Mouse (Mus musculus): ENCODE measurements around the gene Shisa5. TPM values are rescaled to one million over a fixed set of nuclear protein-coding genes. Genes with fewer than 3 reads are reported as not detected.

Shisa5 gene
- total and polyA plus RNA-seq, 3 experiments, result 153 to 170 (median 166) TPM

GRCm38 (mm10) chr9:109003201-109003600, 35.2 kb upstream of the Shisa5 start (continued):
- TF ChIP-seq EP300 (IDR thresholded peaks at IDR 0.05; ENCODE audit: low read length) (no peak), MAX (IDR thresholded peaks at IDR 0.05; ENCODE audit: low read length) (no peak), SIN3A (IDR thresholded peaks at IDR 0.05; ENCODE audit: low read length) (no peak), UBTF (IDR thresholded peaks at IDR 0.05; ENCODE audit: low read depth, low read length) (no peak), GABPA (IDR thresholded peaks at IDR 0.05; ENCODE audit: insufficient replicate concordance, low read depth, low read length) (no peak), JUND (conservative IDR thresholded peaks at IDR 0.05; ENCODE audit: low read depth, low read length) (no peak), KAT2A (IDR thresholded peaks at IDR 0.05; ENCODE audit: insufficient replicate concordance, low read length) (no peak), RAD21 (IDR thresholded peaks at IDR 0.05; ENCODE audit: low read depth, low read length) (peak; percentile 99)

DNA sequence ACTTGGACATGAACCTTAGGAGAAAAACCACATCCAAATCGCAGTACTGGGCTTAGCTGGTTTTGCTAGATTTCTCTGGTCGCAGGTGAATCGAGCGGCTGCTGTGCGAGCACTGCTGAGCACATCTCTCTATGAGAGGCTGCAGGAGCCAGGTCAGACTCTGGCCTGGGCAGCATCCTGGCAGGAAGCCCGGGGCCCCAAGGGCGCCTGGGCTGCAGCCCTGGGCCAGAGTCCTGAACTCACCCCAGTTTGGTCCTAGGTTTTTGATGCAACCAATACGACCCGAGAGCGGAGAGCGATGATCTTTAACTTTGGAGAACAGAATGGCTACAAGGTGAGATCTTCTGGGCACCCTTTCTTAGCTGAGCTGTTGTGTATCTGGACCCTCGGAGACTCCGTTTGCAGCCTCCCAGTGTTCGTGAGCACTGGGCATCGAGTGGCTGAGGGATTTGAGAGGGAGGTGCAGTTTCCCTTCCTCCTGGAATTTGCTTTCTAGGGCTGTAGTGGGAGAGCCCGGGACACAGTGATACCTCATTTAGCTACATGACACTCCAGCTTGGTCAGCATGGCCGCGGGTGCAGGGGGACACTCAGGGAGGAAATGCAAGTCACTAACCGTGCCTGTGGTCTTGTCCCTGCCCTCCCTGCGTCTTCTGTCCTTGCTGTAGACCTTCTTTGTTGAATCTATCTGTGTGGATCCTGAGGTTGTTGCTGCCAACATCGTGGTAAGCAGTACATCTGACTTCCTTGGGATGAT, 31.2 kb upstream of the Shisa5 start:
- dilution Hi-C loops (cut with MboI; ENCODE audit: extremely low pct_ligation_motif_present, extremely low pct_unique_long_range_greater_than_20kb, low sequenced_read_pairs) (no loop called here), in situ Hi-C loops (cut with MboI; ENCODE audit: low pct_ligation_motif_present, low pct_unique_long_range_greater_than_20kb, low sequenced_read_pairs) (loop anchor here (5.0 kb wide), 1 partner anchor 40 kb away; no protein-coding TSS in a partner anchor)
- no peaks in the 10 kb centered on the region for H3K79me2 ChIP-seq (replicated peaks; ENCODE audit: control insufficient read depth, extremely low read depth, insufficient read depth, poor library complexity, severe bottlenecking)
- H3K36me3 ChIP-seq (replicated peaks in 1 of 2; ENCODE audit: control insufficient read depth in 1 of 2, insufficient read depth in 1 of 2, low read length in 1 of 2), result peaks cover 0 to 67% of the 10 kb centered on the region in 2 experiments
- DNase-seq (ENCODE audit: extremely low read depth), result no peak
- no peaks in the 10 kb centered on the region for H3K27me3 ChIP-seq (replicated peaks)
- TF ChIP-seq ZNF384 (IDR thresholded peaks at IDR 0.05; ENCODE audit: low read depth, low read length), result no peak
- TF ChIP-seq ZC3H11A (IDR thresholded peaks at IDR 0.05; ENCODE audit: low read depth, low read length), result no peak
- TF ChIP-seq TCF12 (IDR thresholded peaks at IDR 0.05; ENCODE audit: low read depth, low read length), result no peak
- TF ChIP-seq SMC3 (IDR thresholded peaks at IDR 0.05; ENCODE audit: low read depth, low read length), result no peak
- TF ChIP-seq BHLHE40 (IDR thresholded peaks at IDR 0.05; ENCODE audit: low read depth, low read length), result no peak
- TF ChIP-seq ZKSCAN1 (IDR thresholded peaks at IDR 0.05; ENCODE audit: borderline replicate concordance, low read depth, low read length), result no peak
- TF ChIP-seq IRF4 (IDR thresholded peaks at IDR 0.05; ENCODE audit: low read depth, low read length), result no peak
- no peak for TF ChIP-seq ELF1 (IDR thresholded peaks at IDR 0.05; ENCODE audit: low read depth, low read length)
- TF ChIP-seq CHD2 (IDR thresholded peaks at IDR 0.05; ENCODE audit: low read length), result no peak
- TF ChIP-seq USF1 (IDR thresholded peaks at IDR 0.05; ENCODE audit: low read depth, low read length), result no peak
- no peak for TF ChIP-seq USF2 (conservative IDR thresholded peaks at IDR 0.05; ENCODE audit: low read depth, low read length)
- no peak for TF ChIP-seq POLR2A (IDR thresholded peaks at IDR 0.05; ENCODE audit: low read depth, low read length)
- TF ChIP-seq NRF1 (IDR thresholded peaks at IDR 0.05; ENCODE audit: low read depth, low read length), result no peak
- H3K4me3 ChIP-seq (replicated peaks in 1 of 3; ENCODE audit: low read depth in 2 of 3, low read length in 2 of 3, poor library complexity in 1 of 3), result no peak overlapping the region
- H3K4me1 ChIP-seq (ENCODE audit: control insufficient read depth in 1 of 2, insufficient read depth in 2 of 2), result peaks cover 0 to 4% of the 10 kb centered on the region in 2 experiments; a peak in 1 of 4 replicates
- no peaks in the 10 kb centered on the region for H3K9me3 ChIP-seq (replicated peaks; ENCODE audit: low read length)
- no peak overlapping the region for H3K27ac ChIP-seq (ENCODE audit: insufficient read depth, low read depth)
- H3K4me2 ChIP-seq (ENCODE audit: insufficient read depth, low read depth, poor library complexity, severe bottlenecking), result no peak overlapping the region
- H3K9ac ChIP-seq (ENCODE audit: insufficient read depth, low read depth), result no peak overlapping the region
